Mouse (Mus musculus): ENCODE results near the gene Ift80. TPM values are rescaled to one million over a fixed set of nuclear protein-coding genes. Genes with fewer than 3 reads are reported as not detected.
"Not testable (repeated sequence)": the region's sequence is repeated elsewhere in the genome, so short reads cannot be mapped to it uniquely, and the experiment has no call there.

Gene Ift80
- polyA plus RNA-seq, 1 experiment from 2014 or later, result 20.1 TPM

- no peak overlapping the region for H3K4me3 ChIP-seq (ENCODE audit: low read length)
- H3K27me3 ChIP-seq (ENCODE audit: insufficient read depth, low read length), result no peaks in the 10 kb centered on the region
- no peak overlapping the region for H3K9ac ChIP-seq (replicated peaks; ENCODE audit: low read length)
- WGBS, result 43% methylated on average over 1 of the region's 1 CpGs
- H3K4me1 ChIP-seq (ENCODE audit: insufficient read depth, low read length), result no peaks in the 10 kb centered on the region
- H3K27ac ChIP-seq (ENCODE audit: low read length), result no peak overlapping the region
- no peak for ATAC-seq (ENCODE audit: low FRiP score, low TSS enrichment)
- no peaks in the 10 kb centered on the region for H3K9me3 ChIP-seq (ENCODE audit: low read length)
- H3K36me3 ChIP-seq (ENCODE audit: insufficient read depth, low read length), result 0 out of 2 replicates have a peak, but pooled peaks cover 6% of the 10 kb centered on the region
- no peak overlapping the region for H3K4me2 ChIP-seq (replicated peaks; ENCODE audit: low read depth, low read length)
Observed at GRCm38 (mm10) chr3:68973574-68973973, 30.8 kb downstream of the Ift80 start.

- H3K27ac ChIP-seq (ENCODE audit: low read length), result no peak overlapping the region
Observed at GRCm38 (mm10) chr3:68969091-68969590, 35.2 kb downstream of the Ift80 start.

DNA sequence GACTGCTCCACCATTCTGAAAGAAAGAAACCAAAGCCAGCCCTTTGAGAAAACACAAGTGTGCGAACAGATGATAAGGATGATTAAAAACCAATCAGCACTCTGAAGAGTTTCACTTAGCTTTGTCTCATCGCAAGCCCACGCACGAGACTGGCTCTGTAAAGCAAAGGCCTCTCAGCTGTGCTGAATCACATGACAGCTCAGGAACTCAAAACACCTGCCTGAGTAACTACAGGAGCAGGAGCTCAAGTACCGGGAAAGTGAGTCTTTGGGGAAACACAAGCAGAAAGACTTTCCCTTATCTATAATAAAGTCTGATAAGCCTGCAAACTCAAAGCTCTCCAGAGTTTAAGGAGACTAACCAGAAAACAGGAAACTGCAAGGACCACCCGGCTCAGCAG is 37.0 kb downstream of the Ift80 start:
- Histone ChIP-seq H3K36me3 (ENCODE audit: insufficient read depth, low read length) (peaks cover 33% of the 10 kb centered on the region), H3K27me3 (ENCODE audit: insufficient read depth, low read length) (no peaks in the 10 kb centered on the region), H3K4me3 (ENCODE audit: low read length) (no peak overlapping the region), H3K4me1 (ENCODE audit: insufficient read depth, low read length) (no peaks in the 10 kb centered on the region), H3K27ac (ENCODE audit: low read length) (no peak overlapping the region), H3K9me3 (ENCODE audit: low read length) (peaks cover 6% of the 10 kb centered on the region; the same call in 1 of the 2 replicates), H3K9ac (replicated peaks; ENCODE audit: low read length) (no peak overlapping the region), H3K4me2 (replicated peaks; ENCODE audit: low read depth, low read length) (no peak overlapping the region)
- 85% methylated on average over 6 of the region's 6 CpGs for WGBS
- no peak for ATAC-seq (ENCODE audit: low FRiP score, low TSS enrichment)

More at GRCm38 (mm10) chr3:68969091-68969590, 35.2 kb downstream of the Ift80 start:
- Histone ChIP-seq H3K27me3 (ENCODE audit: insufficient read depth, low read length) (no peaks in the 10 kb centered on the region), H3K9me3 (ENCODE audit: low read length) (peaks cover 6% of the 10 kb centered on the region; the same call in 1 of the 2 replicates), H3K4me2 (replicated peaks; ENCODE audit: low read depth, low read length) (no peak overlapping the region), H3K9ac (replicated peaks; ENCODE audit: low read length) (no peak overlapping the region), H3K4me1 (ENCODE audit: insufficient read depth, low read length) (no peaks in the 10 kb centered on the region), H3K36me3 (ENCODE audit: insufficient read depth, low read length) (peaks cover 31% of the 10 kb centered on the region), H3K4me3 (ENCODE audit: low read length) (no peak overlapping the region)
- 79% methylated on average over 3 of the region's 3 CpGs for WGBS
- no peak for ATAC-seq (ENCODE audit: low FRiP score, low TSS enrichment)

DNA sequence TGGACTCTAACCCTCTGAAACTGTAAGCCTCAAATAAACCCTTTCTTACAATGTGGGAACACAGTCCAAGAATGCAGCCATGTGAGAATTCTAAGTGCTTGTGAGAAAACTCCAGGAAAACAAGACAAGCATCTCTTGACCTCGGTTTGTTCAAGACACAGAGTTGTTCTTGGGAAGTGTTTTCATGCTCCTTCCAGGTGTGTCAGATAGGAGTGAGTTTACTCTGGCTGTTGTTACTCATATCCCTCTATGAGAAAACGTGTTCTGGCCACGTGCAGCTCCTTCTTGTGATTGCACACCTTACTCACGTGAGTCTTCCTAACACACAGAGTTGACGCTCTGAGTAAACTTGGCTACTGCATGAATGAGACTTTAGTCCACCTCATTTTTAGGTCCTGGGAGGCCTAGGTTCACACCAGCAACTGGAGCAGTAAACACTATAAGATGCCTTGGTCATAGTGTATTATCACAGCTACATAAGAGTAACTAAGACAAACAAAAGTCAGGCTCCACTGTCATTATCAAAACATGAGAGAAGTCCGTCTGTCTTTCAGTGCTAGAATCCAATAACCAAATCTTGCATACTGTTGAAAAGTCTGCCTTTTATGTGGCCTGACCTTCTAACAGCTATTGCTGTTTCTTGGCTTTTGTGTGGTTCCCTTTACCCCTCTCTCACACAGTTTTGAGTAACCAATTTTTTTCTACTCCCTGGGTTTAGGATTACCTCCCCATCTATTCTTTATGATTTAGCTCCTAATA is 37.7 kb downstream of the Ift80 start:
- H3K4me2 ChIP-seq (replicated peaks; ENCODE audit: low read depth, low read length), result no peak overlapping the region
- 90% methylated on average over 6 of the region's 6 CpGs for WGBS
- no peak overlapping the region for H3K9ac ChIP-seq (replicated peaks; ENCODE audit: low read length)
- H3K27ac ChIP-seq (ENCODE audit: low read length), result no peak overlapping the region
- H3K36me3 ChIP-seq (ENCODE audit: insufficient read depth, low read length), result peaks cover 33% of the 10 kb centered on the region
- H3K4me1 ChIP-seq (ENCODE audit: insufficient read depth, low read length), result no peaks in the 10 kb centered on the region
- no peak for ATAC-seq (ENCODE audit: low FRiP score, low TSS enrichment)
- no peaks in the 10 kb centered on the region for H3K27me3 ChIP-seq (ENCODE audit: insufficient read depth, low read length)
- H3K4me3 ChIP-seq (ENCODE audit: low read length), result no peak overlapping the region
- H3K9me3 ChIP-seq (ENCODE audit: low read length), result peaks cover 6% of the 10 kb centered on the region; the same call in 1 of the 2 replicates

DNA sequence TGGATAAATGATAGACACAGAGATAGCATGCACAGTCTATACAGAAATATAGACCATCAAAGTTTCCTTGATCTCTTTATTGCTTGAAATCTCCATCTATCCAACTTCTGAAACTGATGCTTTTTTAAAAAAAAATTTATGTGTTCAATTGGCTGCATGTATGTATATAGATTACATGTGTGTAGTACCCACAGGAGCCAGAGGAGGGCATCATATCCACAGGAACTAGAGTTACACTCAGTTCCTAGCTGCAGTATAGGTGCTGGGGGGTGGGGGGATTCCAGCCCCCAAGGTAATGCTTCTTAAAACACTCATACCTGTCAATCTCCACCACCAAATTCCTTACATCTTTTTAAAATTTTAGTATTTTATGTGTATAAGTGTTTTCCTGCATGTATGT is 39.7 kb downstream of the Ift80 start:
- Histone ChIP-seq H3K9me3 (ENCODE audit: low read length) (peaks cover 6% of the 10 kb centered on the region; the same call in 1 of the 2 replicates), H3K4me1 (ENCODE audit: insufficient read depth, low read length) (no peaks in the 10 kb centered on the region), H3K9ac (replicated peaks; ENCODE audit: low read length) (no peak overlapping the region), H3K27me3 (ENCODE audit: insufficient read depth, low read length) (no peaks in the 10 kb centered on the region), H3K4me2 (replicated peaks; ENCODE audit: low read depth, low read length) (no peak overlapping the region), H3K36me3 (ENCODE audit: insufficient read depth, low read length) (peaks cover 37% of the 10 kb centered on the region), H3K27ac (ENCODE audit: low read length) (no peak overlapping the region), H3K4me3 (ENCODE audit: low read length) (no peak overlapping the region)
- no peak for ATAC-seq (ENCODE audit: low FRiP score, low TSS enrichment)

GRCm38 (mm10) chr3:68957413-68957812 is 47.0 kb downstream of the Ift80 start:
- H3K4me3 ChIP-seq (ENCODE audit: low read length), result no peak overlapping the region
- H3K27ac ChIP-seq (ENCODE audit: low read length), result no peak overlapping the region
- H3K36me3 ChIP-seq (ENCODE audit: insufficient read depth, low read length), result 0 out of 2 replicates have a peak, but pooled peaks cover 4% of the 10 kb centered on the region
- no peaks in the 10 kb centered on the region for H3K27me3 ChIP-seq (ENCODE audit: insufficient read depth, low read length)
- no peak for ATAC-seq (ENCODE audit: low FRiP score, low TSS enrichment)
- H3K9me3 ChIP-seq (ENCODE audit: low read length), result no peaks in the 10 kb centered on the region
- 95% methylated on average over 3 of the region's 3 CpGs for WGBS
- no peak overlapping the region for H3K4me2 ChIP-seq (replicated peaks; ENCODE audit: low read depth, low read length)
- no peak overlapping the region for H3K9ac ChIP-seq (replicated peaks; ENCODE audit: low read length)
- H3K4me1 ChIP-seq (ENCODE audit: insufficient read depth, low read length), result no peaks in the 10 kb centered on the region

GRCm38 (mm10) chr3:68956454-68956853 is 47.9 kb downstream of the Ift80 start:
- H3K27me3 ChIP-seq (ENCODE audit: insufficient read depth, low read length), result no peaks in the 10 kb centered on the region
- H3K27ac ChIP-seq (ENCODE audit: low read length), result no peak overlapping the region
- no peak for ATAC-seq (ENCODE audit: low FRiP score, low TSS enrichment)
- 0 out of 2 replicates have a peak, but pooled peaks cover 3% of the 10 kb centered on the region for H3K36me3 ChIP-seq (ENCODE audit: insufficient read depth, low read length)
- no peak overlapping the region for H3K4me2 ChIP-seq (replicated peaks; ENCODE audit: low read depth, low read length)
- H3K9me3 ChIP-seq (ENCODE audit: low read length), result no peaks in the 10 kb centered on the region
- 67% methylated on average over 4 of the region's 4 CpGs for WGBS
- no peaks in the 10 kb centered on the region for H3K4me1 ChIP-seq (ENCODE audit: insufficient read depth, low read length)
- H3K9ac ChIP-seq (replicated peaks; ENCODE audit: low read length), result no peak overlapping the region
- no peak overlapping the region for H3K4me3 ChIP-seq (ENCODE audit: low read length)

- Histone ChIP-seq H3K36me3 (ENCODE audit: insufficient read depth, low read length) (no peaks in the 10 kb centered on the region), H3K27me3 (ENCODE audit: insufficient read depth, low read length) (no peaks in the 10 kb centered on the region), H3K27ac (ENCODE audit: low read length) (no peak overlapping the region), H3K4me1 (ENCODE audit: insufficient read depth, low read length) (no peaks in the 10 kb centered on the region), H3K4me2 (replicated peaks; ENCODE audit: low read depth, low read length) (no peak overlapping the region), H3K9ac (replicated peaks; ENCODE audit: low read length) (no peak overlapping the region), H3K4me3 (ENCODE audit: low read length) (no peak overlapping the region), H3K9me3 (ENCODE audit: low read length) (no peaks in the 10 kb centered on the region)
- WGBS, result 54% methylated on average over 6 of the region's 6 CpGs
- ATAC-seq (ENCODE audit: low FRiP score, low TSS enrichment), result no peak
Observed at GRCm38 (mm10) chr3:68954487-68954886, 49.9 kb downstream of the Ift80 start.

DNA sequence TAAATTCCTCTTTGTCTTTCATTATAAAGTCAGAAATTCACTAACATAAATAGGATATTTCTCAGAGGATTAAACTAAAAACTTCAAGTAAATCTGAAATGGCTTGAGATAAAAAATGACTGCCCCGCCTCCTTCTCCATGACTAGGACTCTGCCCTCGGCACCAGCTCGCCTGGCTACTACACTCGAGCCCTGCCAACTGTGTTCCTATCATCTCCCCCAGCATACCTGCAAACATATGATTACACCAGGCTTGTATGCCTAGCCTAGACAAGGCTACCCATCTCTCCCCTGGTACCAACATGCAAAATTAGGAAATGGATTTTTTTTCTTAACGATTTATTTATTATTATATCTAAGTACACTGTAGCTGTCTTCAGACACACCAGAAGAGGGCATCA is 51.7 kb downstream of the Ift80 start:
- Histone ChIP-seq H3K4me3 (ENCODE audit: low read length) (no peak overlapping the region), H3K27ac (ENCODE audit: low read length) (no peak overlapping the region), H3K4me2 (replicated peaks; ENCODE audit: low read depth, low read length) (no peak overlapping the region), H3K9me3 (ENCODE audit: low read length) (no peaks in the 10 kb centered on the region), H3K36me3 (ENCODE audit: insufficient read depth, low read length) (no peaks in the 10 kb centered on the region), H3K9ac (replicated peaks; ENCODE audit: low read length) (no peak overlapping the region), H3K27me3 (ENCODE audit: insufficient read depth, low read length) (no peaks in the 10 kb centered on the region), H3K4me1 (ENCODE audit: insufficient read depth, low read length) (no peaks in the 10 kb centered on the region)
- ATAC-seq (ENCODE audit: low FRiP score, low TSS enrichment), result no peak
- WGBS, result 86% methylated on average over 5 of the region's 5 CpGs

GRCm38 (mm10) chr3:68951971-68952370 is 52.4 kb downstream of the Ift80 start:
- not testable (repeated sequence) for H3K4me3 ChIP-seq (ENCODE audit: low read length); H3K36me3 ChIP-seq (ENCODE audit: insufficient read depth, low read length); H3K27me3 ChIP-seq (ENCODE audit: insufficient read depth, low read length); H3K27ac ChIP-seq (ENCODE audit: low read length); ATAC-seq (ENCODE audit: low FRiP score, low TSS enrichment); H3K9me3 ChIP-seq (ENCODE audit: low read length); H3K4me2 ChIP-seq (replicated peaks; ENCODE audit: low read depth, low read length); H3K9ac ChIP-seq (replicated peaks; ENCODE audit: low read length); H3K4me1 ChIP-seq (ENCODE audit: insufficient read depth, low read length)
- WGBS, result 94% methylated on average over 11 of the region's 11 CpGs
